Mouse (Mus musculus) MEL (cell line): ENCODE data around the gene Ly6g6d.

Source experiments
- TAL1 ChIP-seq: IDR thresholded peaks from 2 replicates; pipeline ENCODE4 v1.6.1; 2012; ENCODE audit warnings: mild to moderate bottlenecking, inconsistent platforms, low read length, moderate library complexity, mixed read lengths
- ZNF384 ChIP-seq: IDR thresholded peaks from 2 replicates; pipeline ENCODE4 v1.6.1; 2012; ENCODE audit warnings: low read depth, mild to moderate bottlenecking, inconsistent platforms, low read length, improper control_type of control experiment

GRCm38 (mm10) chr17:35048932-35049440 lies 28.9 kb downstream of the Ly6g6d start:
- TF ChIP-seq TAL1 (no peak), ZNF384 (peak; percentile 40; the same call in 1 of the 2 replicates)
